Mouse (Mus musculus) embryonic fibroblast, embryonic 13.5 days (primary cell): ENCODE data around the gene Atf7.

Experiments
- CTCF ChIP-seq: IDR thresholded peaks from 2 replicates; pipeline ENCODE4 v1.5.1; 2011; ENCODE audit warnings: mild to moderate bottlenecking, control low read depth, low read length, moderate library complexity, borderline replicate concordance; ENCODE audit not compliant: insufficient read depth
- POLR2A ChIP-seq: IDR thresholded peaks from 2 replicates; pipeline ENCODE4 v1.6.1; 2011; ENCODE audit warnings: low read depth, mild to moderate bottlenecking, control low read depth, low read length, moderate library complexity

DNA sequence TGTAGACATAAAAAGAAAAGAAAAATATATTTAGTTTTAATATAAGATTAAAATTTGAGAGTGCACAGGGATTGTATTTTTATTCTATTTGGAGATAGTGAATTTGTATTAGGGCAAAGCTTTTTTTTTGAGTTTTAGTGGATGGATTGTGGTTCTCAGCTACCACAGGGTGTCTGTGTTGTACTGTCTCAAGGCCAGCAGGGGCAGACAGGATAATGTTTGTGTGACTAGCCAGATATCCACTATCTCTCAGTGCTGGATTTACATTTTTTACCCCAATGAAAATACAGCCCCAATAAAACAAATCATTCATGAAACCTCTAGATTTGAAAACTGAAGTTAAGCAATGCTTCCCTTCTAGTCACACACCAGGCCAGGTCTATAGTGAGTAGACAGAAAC is 67.7 kb downstream of the Atf7 start:
- TF ChIP-seq CTCF (no peak), POLR2A (no peak)
